Mouse (Mus musculus): ENCODE measurements at regions not wholly inside any gene's neighbourhood (a gene's known extent, or its start where the extent isn't known, plus 50 kb on each side); places are given as distances from the start of the nearest gene placed in this dataset.

DNA sequence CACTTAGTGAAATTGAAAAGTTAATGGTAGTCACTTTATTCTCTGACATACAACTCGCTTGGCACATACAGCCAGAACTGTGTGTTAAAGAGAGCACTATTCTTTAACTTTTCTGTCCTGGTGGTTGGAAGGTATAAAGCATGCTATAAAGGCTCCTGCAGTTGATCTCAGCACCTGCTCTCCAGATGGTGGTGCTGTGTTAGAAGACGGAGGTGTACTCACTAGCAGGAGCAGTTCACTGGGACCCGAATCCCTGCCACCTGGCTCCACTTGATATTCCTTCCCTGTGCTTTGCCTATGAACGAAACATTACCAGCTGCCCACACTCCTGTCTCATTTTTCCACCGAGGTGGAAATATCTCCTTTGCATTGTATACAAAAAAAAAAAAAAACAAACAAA lies 373.2 kb upstream of the Adamts16 start:
- Histone ChIP-seq H3K4me2 (ENCODE audit: low read depth, low read length) (no peak overlapping the region), H3K27me3 (ENCODE audit: control insufficient read depth, insufficient read depth, low read length) (no peaks in the 10 kb centered on the region), H3K4me1 (ENCODE audit: control insufficient read depth, insufficient read depth, low read length) (no peaks in the 10 kb centered on the region), H3K9ac (replicated peaks; ENCODE audit: low read depth, low read length) (no peak overlapping the region), H3K4me3 (ENCODE audit: low read depth, low read length) (no peak overlapping the region), H3K36me3 (ENCODE audit: control insufficient read depth, insufficient read depth, low read length) (no peaks in the 10 kb centered on the region), H3K27ac (ENCODE audit: low read depth, low read length) (no peak overlapping the region), H3K9me3 (ENCODE audit: control insufficient read depth, low read length) (no peaks in the 10 kb centered on the region)
- ATAC-seq (ENCODE audit: low read depth), result no peak
- 62% methylated on average over 5 of the region's 5 CpGs for WGBS

DNA sequence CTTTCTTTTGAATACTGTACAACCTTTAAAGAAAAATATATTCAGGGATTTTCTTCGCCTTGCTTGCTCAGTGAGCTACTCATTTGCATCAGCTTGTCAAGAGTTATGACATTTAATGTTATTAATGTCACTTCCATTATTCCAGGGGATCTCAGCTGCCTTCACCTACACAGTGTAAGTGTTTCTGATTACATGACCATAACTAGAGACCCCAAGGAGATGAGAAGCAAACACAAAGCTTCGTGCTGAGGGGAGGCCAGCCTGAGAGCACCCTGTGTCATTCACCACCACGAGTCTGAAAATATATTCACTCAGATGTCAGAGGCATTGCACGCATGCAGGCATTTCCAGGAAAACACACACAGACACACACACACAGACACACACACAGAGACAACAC lies 369.8 kb upstream of the Adamts16 start:
- ATAC-seq (ENCODE audit: low read depth), result no peak
- Histone ChIP-seq H3K9me3 (ENCODE audit: control insufficient read depth, low read length) (no peaks in the 10 kb centered on the region), H3K36me3 (ENCODE audit: control insufficient read depth, insufficient read depth, low read length) (no peaks in the 10 kb centered on the region), H3K4me1 (ENCODE audit: control insufficient read depth, insufficient read depth, low read length) (no peaks in the 10 kb centered on the region), H3K9ac (replicated peaks; ENCODE audit: low read depth, low read length) (no peak overlapping the region), H3K4me3 (ENCODE audit: low read depth, low read length) (no peak overlapping the region), H3K4me2 (ENCODE audit: low read depth, low read length) (no peak overlapping the region), H3K27ac (ENCODE audit: low read depth, low read length) (no peak overlapping the region), H3K27me3 (ENCODE audit: control insufficient read depth, insufficient read depth, low read length) (no peaks in the 10 kb centered on the region)
- 60% methylated on average over 4 of the region's 4 CpGs for WGBS

DNA sequence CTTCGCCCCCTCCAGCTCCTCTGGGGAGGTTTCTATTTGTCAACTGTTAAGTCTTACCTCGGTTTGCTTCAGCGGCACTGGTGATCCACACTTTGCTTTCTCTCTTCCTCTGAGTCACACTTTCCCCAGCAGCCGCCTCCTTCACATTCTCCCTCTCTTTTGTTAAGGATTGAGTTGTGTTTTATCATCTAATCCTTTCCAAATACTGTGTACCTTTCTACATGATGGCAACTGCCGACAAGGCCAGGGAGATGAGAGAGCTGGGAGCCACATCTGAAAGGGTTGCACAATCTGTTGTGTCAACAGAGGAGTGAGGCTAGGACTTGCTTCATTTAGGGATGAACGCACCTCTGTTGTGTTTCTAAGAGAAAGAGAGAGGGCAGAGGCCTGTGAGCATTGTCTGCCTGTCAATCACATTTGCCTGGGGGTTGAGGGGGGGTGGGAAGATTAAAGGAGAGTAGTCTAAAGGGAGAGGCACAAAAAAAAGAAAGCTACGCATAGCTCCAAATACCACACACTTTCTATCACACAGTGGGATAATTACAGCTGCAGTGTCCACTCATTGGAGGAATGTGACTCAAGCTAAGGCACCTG lies 369.1 kb upstream of the Adamts16 start:
- H3K4me3 ChIP-seq (ENCODE audit: low read depth, low read length), result no peak overlapping the region
- no peaks in the 10 kb centered on the region for H3K27me3 ChIP-seq (ENCODE audit: control insufficient read depth, insufficient read depth, low read length)
- 47% methylated on average over 7 of the region's 7 CpGs for WGBS
- no peak overlapping the region for H3K4me2 ChIP-seq (ENCODE audit: low read depth, low read length)
- H3K9ac ChIP-seq (replicated peaks; ENCODE audit: low read depth, low read length), result no peak overlapping the region
- H3K36me3 ChIP-seq (ENCODE audit: control insufficient read depth, insufficient read depth, low read length), result no peaks in the 10 kb centered on the region
- no peaks in the 10 kb centered on the region for H3K9me3 ChIP-seq (ENCODE audit: control insufficient read depth, low read length)
- no peaks in the 10 kb centered on the region for H3K4me1 ChIP-seq (ENCODE audit: control insufficient read depth, insufficient read depth, low read length)
- no peak for ATAC-seq (ENCODE audit: low read depth)
- H3K27ac ChIP-seq (ENCODE audit: low read depth, low read length), result no peak overlapping the region

- H3K36me3 ChIP-seq (ENCODE audit: control insufficient read depth, insufficient read depth, low read length), result no peaks in the 10 kb centered on the region
- no peak overlapping the region for H3K9ac ChIP-seq (replicated peaks; ENCODE audit: low read depth, low read length)
- no peak overlapping the region for H3K4me3 ChIP-seq (ENCODE audit: low read depth, low read length)
- H3K4me2 ChIP-seq (ENCODE audit: low read depth, low read length), result no peak overlapping the region
- no peaks in the 10 kb centered on the region for H3K27me3 ChIP-seq (ENCODE audit: control insufficient read depth, insufficient read depth, low read length)
- H3K4me1 ChIP-seq (ENCODE audit: control insufficient read depth, insufficient read depth, low read length), result no peaks in the 10 kb centered on the region
- no peak overlapping the region for H3K27ac ChIP-seq (ENCODE audit: low read depth, low read length)
- 82% methylated on average over 3 of the region's 3 CpGs for WGBS
- no peaks in the 10 kb centered on the region for H3K9me3 ChIP-seq (ENCODE audit: control insufficient read depth, low read length)
- no peak for ATAC-seq (ENCODE audit: low read depth)
Measured at GRCm38 (mm10) chr13:71205708-71206107, 364.1 kb upstream of the Adamts16 start.

DNA sequence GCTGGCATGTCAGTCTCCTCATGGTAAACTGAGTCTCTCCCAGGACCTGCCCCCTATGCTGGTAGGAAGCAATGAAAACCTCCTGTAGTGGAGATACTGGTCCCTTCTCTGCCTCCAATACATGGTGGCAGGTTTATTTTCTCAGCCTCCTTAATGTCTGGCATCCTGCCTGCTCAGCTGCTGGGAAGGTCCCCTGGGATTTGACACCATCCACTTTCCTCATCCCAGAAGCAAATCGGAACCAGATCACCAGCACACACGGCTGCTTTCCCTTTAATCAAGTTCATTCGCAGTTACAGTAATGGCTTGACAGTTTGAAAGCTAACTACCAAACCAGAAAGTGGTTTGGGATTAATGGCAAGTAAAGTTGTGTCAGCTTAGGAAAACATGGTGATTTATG lies 359.0 kb upstream of the Adamts16 start:
- H3K9ac ChIP-seq (replicated peaks; ENCODE audit: low read depth, low read length), result no peak overlapping the region
- no peaks in the 10 kb centered on the region for H3K27me3 ChIP-seq (ENCODE audit: control insufficient read depth, insufficient read depth, low read length)
- ATAC-seq (ENCODE audit: low read depth), result no peak
- WGBS, result 20% methylated on average over 3 of the region's 3 CpGs
- no peak overlapping the region for H3K4me3 ChIP-seq (ENCODE audit: low read depth, low read length)
- no peaks in the 10 kb centered on the region for H3K36me3 ChIP-seq (ENCODE audit: control insufficient read depth, insufficient read depth, low read length)
- H3K4me1 ChIP-seq (ENCODE audit: control insufficient read depth, insufficient read depth, low read length), result no peaks in the 10 kb centered on the region
- no peaks in the 10 kb centered on the region for H3K9me3 ChIP-seq (ENCODE audit: control insufficient read depth, low read length)
- H3K27ac ChIP-seq (ENCODE audit: low read depth, low read length), result no peak overlapping the region
- no peak overlapping the region for H3K4me2 ChIP-seq (ENCODE audit: low read depth, low read length)

GRCm38 (mm10) chr13:71195675-71196074 lies 354.1 kb upstream of the Adamts16 start:
- Histone ChIP-seq H3K9me3 (ENCODE audit: control insufficient read depth, low read length) (no peaks in the 10 kb centered on the region), H3K9ac (replicated peaks; ENCODE audit: low read depth, low read length) (no peak overlapping the region), H3K4me3 (ENCODE audit: low read depth, low read length) (no peak overlapping the region), H3K36me3 (ENCODE audit: control insufficient read depth, insufficient read depth, low read length) (no peaks in the 10 kb centered on the region), H3K4me1 (ENCODE audit: control insufficient read depth, insufficient read depth, low read length) (no peaks in the 10 kb centered on the region), H3K4me2 (ENCODE audit: low read depth, low read length) (no peak overlapping the region), H3K27me3 (ENCODE audit: control insufficient read depth, insufficient read depth, low read length) (no peaks in the 10 kb centered on the region), H3K27ac (ENCODE audit: low read depth, low read length) (no peak overlapping the region)
- ATAC-seq (ENCODE audit: low read depth), result no peak
- WGBS, result 83% methylated on average over 4 of the region's 4 CpGs

- Histone ChIP-seq H3K27me3 (ENCODE audit: control insufficient read depth, insufficient read depth, low read length) (no peaks in the 10 kb centered on the region), H3K4me1 (ENCODE audit: control insufficient read depth, insufficient read depth, low read length) (no peaks in the 10 kb centered on the region), H3K27ac (ENCODE audit: low read depth, low read length) (no peak overlapping the region), H3K36me3 (ENCODE audit: control insufficient read depth, insufficient read depth, low read length) (no peaks in the 10 kb centered on the region), H3K9ac (replicated peaks; ENCODE audit: low read depth, low read length) (no peak overlapping the region), H3K4me3 (ENCODE audit: low read depth, low read length) (no peak overlapping the region), H3K9me3 (ENCODE audit: control insufficient read depth, low read length) (no peaks in the 10 kb centered on the region), H3K4me2 (ENCODE audit: low read depth, low read length) (no peak overlapping the region)
- ATAC-seq (ENCODE audit: low read depth), result no peak
- 72% methylated on average over 4 of the region's 4 CpGs for WGBS
Measured at GRCm38 (mm10) chr13:71184500-71184899, 342.9 kb upstream of the Adamts16 start.

DNA sequence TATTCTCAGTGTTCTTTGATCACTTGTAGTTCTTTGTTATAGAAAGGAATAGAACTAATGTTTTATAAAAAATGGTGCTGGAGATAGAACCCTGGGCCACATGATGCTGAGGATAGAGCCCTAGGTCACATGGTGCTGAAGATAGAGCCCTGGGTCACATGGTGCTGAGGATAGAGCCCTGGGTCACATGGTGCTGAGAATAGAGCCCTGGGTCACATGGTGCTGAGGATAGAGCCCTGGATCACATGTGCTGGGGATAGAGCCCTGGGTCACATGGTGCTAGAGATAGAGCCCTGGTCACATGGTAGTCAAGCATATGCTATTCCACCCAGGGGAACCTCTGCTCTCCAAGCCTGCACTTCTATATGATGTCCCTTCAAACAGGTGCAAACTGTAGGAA lies 337.5 kb upstream of the Adamts16 start:
- Histone ChIP-seq H3K4me1 (ENCODE audit: control insufficient read depth, insufficient read depth, low read length) (no peaks in the 10 kb centered on the region), H3K36me3 (ENCODE audit: control insufficient read depth, insufficient read depth, low read length) (no peaks in the 10 kb centered on the region), H3K4me2 (ENCODE audit: low read depth, low read length) (no peak overlapping the region), H3K27ac (ENCODE audit: low read depth, low read length) (no peak overlapping the region), H3K27me3 (ENCODE audit: control insufficient read depth, insufficient read depth, low read length) (no peaks in the 10 kb centered on the region), H3K9me3 (ENCODE audit: control insufficient read depth, low read length) (no peaks in the 10 kb centered on the region), H3K9ac (replicated peaks; ENCODE audit: low read depth, low read length) (no peak overlapping the region), H3K4me3 (ENCODE audit: low read depth, low read length) (no peak overlapping the region)
- no peak for ATAC-seq (ENCODE audit: low read depth)

GRCm38 (mm10) chr13:71174335-71174734 lies 332.7 kb upstream of the Adamts16 start:
- H3K27ac ChIP-seq (ENCODE audit: low read depth, low read length), result no peak overlapping the region
- H3K4me3 ChIP-seq (ENCODE audit: low read depth, low read length), result no peak overlapping the region
- no peaks in the 10 kb centered on the region for H3K4me1 ChIP-seq (ENCODE audit: control insufficient read depth, insufficient read depth, low read length)
- no peaks in the 10 kb centered on the region for H3K9me3 ChIP-seq (ENCODE audit: control insufficient read depth, low read length)
- no peaks in the 10 kb centered on the region for H3K27me3 ChIP-seq (ENCODE audit: control insufficient read depth, insufficient read depth, low read length)
- ATAC-seq (ENCODE audit: low read depth), result no peak
- H3K36me3 ChIP-seq (ENCODE audit: control insufficient read depth, insufficient read depth, low read length), result no peaks in the 10 kb centered on the region
- H3K9ac ChIP-seq (replicated peaks; ENCODE audit: low read depth, low read length), result no peak overlapping the region
- no peak overlapping the region for H3K4me2 ChIP-seq (ENCODE audit: low read depth, low read length)

GRCm38 (mm10) chr13:71166226-71166625 lies 324.6 kb upstream of the Adamts16 start:
- no peaks in the 10 kb centered on the region for H3K9me3 ChIP-seq (ENCODE audit: control insufficient read depth, low read length)
- no peak for ATAC-seq (ENCODE audit: low read depth)

More at GRCm38 (mm10) chr13:71166226-71166625, 324.6 kb upstream of the Adamts16 start:
- Histone ChIP-seq H3K27ac (ENCODE audit: low read depth, low read length) (no peak overlapping the region), H3K4me2 (ENCODE audit: low read depth, low read length) (no peak overlapping the region), H3K4me1 (ENCODE audit: control insufficient read depth, insufficient read depth, low read length) (no peaks in the 10 kb centered on the region), H3K27me3 (ENCODE audit: control insufficient read depth, insufficient read depth, low read length) (no peaks in the 10 kb centered on the region), H3K9ac (replicated peaks; ENCODE audit: low read depth, low read length) (no peak overlapping the region), H3K36me3 (ENCODE audit: control insufficient read depth, insufficient read depth, low read length) (no peaks in the 10 kb centered on the region), H3K4me3 (ENCODE audit: low read depth, low read length) (no peak overlapping the region)
- WGBS, result 43% methylated on average over 3 of the region's 3 CpGs
